Mouse (Mus musculus) E14TG2a.4 (cell line): ENCODE data around the gene Acbd3.

Source experiments
- CTCF ChIP-seq: conservative IDR thresholded peaks from 2 replicates; pipeline ENCODE4 v1.5.1; 2014; ENCODE audit warnings: low read length
- POU5F1 ChIP-seq: IDR thresholded peaks from 2 replicates; pipeline ENCODE4 v1.6.1; 2014; ENCODE audit warnings: low read length, borderline replicate concordance

DNA sequence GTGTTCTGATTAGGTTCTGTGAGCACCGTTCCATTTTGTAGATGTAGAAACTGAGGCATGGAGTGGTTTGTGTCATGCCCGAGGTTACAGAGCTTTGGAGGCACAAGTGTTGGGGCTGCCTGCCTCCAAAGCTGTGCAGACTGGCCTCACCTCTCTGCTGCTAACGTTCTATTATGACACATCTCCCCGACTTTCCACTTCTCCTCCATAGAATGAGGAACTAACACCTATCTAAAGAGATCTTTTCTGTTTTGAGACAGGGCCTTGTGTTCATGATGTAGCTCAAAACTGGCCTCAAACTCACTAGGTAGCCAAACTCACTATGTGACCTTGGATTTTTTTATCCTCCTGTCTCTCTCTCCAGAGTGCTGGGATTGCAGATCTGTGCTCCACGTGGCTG, 7.1 kb upstream of the Acbd3 start:
- TF ChIP-seq CTCF (no peak), POU5F1 (no peak)
